Mouse (Mus musculus) heart, postnatal 36 days (tissue): ENCODE results near the gene Egfl8. TPM values are rescaled to one million over a fixed set of nuclear protein-coding genes. Genes with fewer than 3 reads are reported as not detected.
A peak's percentile ranks its signal among the peaks of the same experiment; 100 is the strongest.

Experiments used
- DNase-seq, 2 experiments: peaks; one replicate each; pipeline ENCODE4 v3.0.0; 2021 to 2022
- intact Hi-C: fragments of 180-260 bp; cut with DNase I; formaldehyde crosslinking; loops from one replicate; pipeline ENCODE4 v1.15.1; 2025
- total RNA-seq, 2 experiments: library from RNA; stranded (reverse); gene quantifications; 2 replicates each; pipeline ENCODE4 v1.2.3; 2021

Gene Egfl8
- 1 to 10 TPM; 1.5 to 2.5 TPM for total RNA-seq

GRCm38 (mm10) chr17:34615871-34616270 lies at the start of gene Egfl8:
Gene Egfl8 (minus strand): TSS chr17:34615971.
- intact Hi-C loops, result no loop called here

DNA sequence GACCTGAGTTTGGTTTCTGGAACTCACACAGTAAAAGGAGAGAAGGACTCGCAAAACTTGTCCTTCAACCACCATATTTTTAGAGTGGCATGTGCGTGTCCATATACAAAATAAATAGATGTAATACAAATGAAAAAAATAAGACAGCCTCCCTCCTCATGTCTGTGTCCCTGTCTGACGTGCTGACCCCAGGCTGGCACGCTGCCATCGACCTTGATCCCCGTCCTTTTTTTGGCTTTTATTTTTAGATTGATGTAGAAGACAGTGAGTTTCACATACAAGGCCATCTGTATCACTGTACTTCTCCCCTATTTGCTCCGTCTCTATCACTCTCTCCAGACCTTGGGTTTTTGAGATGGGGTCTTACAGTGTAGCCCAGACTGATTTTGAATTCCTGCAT lies 48.7 kb upstream of the Egfl8 start:
- DNase-seq, result no peak
- intact Hi-C loops, result no loop called here

More at GRCm38 (mm10) chr17:34615871-34616270, at the start of gene Egfl8:
- no peak for DNase-seq

- intact Hi-C loops, result no loop called here
- no peak for DNase-seq
Measured at GRCm38 (mm10) chr17:34663558-34663957, 47.8 kb upstream of the Egfl8 start.

DNA sequence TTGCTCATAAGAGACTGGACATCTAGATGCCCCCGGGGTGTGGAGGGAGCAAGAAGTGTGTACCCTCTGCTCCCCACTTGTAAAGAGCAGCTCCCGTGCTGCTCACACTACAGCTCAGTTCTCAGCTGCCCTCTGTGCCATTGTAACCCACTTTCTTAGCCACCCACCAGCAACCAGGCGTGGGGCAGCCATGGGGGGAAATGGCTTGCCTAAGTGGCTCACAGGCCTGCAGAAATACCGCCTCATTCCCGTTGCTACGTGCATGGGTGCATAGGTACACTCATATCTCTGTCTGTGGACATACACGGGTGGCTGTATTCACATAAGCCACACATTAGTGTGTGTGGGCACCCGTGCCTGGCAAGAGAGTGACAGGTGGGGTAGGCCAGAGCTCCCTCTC lies 47.2 kb upstream of the Egfl8 start:
- DNase-seq, result no peak
- intact Hi-C loops, result no loop called here

DNA sequence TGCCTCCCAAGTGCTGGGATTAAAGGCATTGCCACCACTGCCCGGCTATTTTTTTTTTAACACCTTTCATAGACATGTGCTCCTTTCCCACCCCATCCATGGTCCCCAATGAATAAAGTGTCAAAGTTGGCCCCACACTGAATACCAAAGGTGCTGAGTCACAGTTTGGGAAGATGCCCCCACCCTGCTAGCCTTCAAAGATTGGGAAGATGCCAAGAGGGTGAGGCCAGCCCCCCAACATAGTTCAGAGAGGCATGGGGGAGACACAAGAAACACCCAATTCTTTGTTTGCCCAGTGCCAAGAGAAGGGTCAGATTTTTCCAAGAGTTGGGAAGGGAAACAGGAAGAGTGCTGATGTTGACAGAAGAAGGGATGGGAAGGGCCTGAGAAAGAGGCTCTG lies 46.7 kb upstream of the Egfl8 start:
- no peak for DNase-seq
- intact Hi-C loops, result no loop called here

GRCm38 (mm10) chr17:34661121-34661591 lies 45.4 kb upstream of the Egfl8 start:
- intact Hi-C loops, result no loop called here
- peak; percentile 68 to 75 for DNase-seq

DNA sequence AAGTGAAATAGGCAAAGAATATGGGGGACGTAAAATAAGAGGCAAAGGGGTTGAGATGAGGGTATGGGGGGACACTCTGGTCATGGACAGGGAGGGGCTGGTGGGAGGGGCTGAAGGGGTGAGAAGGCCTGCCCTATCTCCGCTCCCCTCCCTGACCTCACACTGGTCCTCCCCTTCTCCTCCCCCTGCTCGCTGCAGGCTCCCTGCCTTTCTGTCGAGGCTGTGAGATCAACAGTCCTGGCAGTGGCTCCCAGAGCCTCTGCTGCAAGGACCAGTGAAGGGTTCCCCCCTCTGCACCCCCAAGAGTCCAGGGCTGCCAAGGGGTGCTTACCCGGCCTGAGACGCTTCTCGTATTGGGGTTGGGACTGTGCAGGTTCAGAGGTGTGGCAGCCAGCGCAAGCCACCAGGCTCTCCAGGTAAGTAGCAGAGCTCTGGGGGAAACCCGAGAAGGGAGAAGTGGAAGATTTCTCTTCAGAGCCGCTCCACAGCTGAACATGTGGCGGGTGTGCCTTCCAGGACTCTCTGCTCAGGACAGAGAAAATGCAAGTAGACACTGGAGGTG lies 44.6 kb upstream of the Egfl8 start:
- intact Hi-C loops, result no loop called here
- DNase-seq, result peak in 1 of 2 experiments; percentile 53

DNA sequence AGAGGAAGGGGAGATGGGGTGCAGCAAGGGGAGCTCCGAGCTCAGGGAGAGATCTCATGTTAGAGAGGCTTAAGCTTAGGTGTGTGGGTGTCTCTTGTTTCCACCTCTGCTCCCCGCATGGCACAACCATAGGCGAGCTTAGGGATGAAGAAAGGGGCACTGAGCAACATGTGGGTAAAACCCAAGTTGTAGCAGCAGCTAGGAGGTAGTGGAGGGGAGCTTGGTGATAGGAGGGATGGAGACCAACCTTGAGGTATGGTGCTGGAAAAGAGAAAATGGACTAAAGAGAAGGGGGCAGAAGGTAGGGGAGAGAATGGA lies 44.1 kb upstream of the Egfl8 start:
- intact Hi-C loops, result loop anchor here (5.0 kb wide), 1 partner anchor 177 kb away; the partner anchor contains the start of genes Dxo and Stk19
- no peak for DNase-seq

DNA sequence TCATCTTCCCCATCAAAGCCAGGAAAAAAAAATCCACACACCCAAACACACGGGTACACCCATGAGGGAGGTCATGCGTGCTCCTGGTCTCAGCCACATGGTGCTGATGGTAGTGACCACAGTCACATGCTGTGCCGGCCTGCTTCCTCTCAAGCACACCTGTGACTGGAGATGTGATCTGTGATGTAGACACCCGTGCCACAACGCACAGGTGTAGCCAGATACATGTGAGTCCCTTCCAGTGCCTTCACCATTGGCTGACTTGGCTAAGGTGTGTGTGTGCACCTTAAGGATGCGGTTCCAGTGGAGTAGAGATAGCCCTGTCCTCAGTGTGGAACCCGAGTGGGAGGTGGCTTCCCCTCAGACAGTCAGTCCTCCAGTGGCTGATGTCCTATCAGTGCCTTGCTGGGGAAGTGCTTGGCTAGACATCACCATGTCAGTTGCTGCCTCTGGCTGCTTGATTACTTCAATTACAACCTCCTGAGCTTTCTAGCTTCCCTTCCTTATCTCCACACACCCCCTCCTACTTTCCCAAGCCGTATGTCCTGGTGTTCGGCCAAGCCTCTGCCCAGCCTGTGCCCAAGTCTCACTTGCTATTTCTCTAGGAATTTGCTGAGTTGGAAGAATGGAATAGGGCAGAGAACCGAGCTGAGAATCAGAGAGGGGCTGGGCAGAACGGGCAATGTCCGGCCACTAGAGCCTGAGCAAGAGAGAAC lies 43.6 kb upstream of the Egfl8 start:
- intact Hi-C loops, result loop anchor here (5.0 kb wide), 1 partner anchor 178 kb away; the partner anchor contains the start of genes Dxo and Stk19
- DNase-seq, result no peak

DNA sequence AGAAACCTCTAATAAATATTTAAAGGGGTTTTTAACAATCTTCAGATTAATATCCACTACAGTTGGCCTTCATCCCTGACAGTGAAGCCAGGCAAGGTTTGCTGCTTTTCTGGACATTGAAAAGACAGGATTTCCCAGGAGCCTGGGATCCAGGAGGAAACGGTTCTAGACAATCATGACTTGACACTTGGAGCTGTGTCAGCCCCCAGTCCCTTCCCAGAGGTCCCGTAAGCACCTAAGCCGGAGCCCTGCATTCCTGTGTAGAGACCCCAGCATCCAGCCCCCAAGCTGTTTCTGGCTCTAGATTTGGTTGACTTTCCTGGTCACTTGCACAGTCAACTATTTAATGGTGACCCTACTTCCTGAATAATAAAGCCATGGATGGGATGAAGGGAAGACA lies 42.8 kb upstream of the Egfl8 start:
- intact Hi-C loops, result loop anchor here (5.0 kb wide), 1 partner anchor 179 kb away; the partner anchor contains the start of genes Dxo and Stk19

GRCm38 (mm10) chr17:34658145-34658544 lies 42.4 kb upstream of the Egfl8 start:
- intact Hi-C loops, result loop anchor here (5.0 kb wide), 1 partner anchor 179 kb away; the partner anchor contains the start of genes Dxo and Stk19
- DNase-seq, result no peak

More for the DNA sequence above, 42.8 kb upstream of the Egfl8 start:
- DNase-seq, result no peak

DNA sequence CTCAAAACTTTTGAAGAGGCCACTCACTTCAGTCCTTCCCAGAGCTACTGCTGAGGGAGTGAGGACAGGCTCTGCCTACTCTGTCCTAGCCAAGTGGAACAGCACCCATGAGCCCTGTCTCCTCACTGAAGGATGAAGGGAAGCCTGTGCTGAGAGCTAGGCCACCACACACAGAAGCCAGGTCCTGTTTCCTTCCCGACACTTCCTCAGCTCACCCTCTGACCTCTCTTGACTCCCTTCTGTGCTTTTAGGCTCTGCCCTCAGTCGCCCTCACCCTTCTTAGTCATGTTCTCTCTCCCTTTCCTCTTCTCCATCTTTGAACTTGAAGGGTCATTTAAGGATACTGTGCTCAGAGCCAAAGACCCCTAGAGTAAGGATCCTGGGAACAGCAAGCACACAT lies 41.5 kb upstream of the Egfl8 start:
- intact Hi-C loops, result loop anchor here (5.0 kb wide), 1 partner anchor 180 kb away; the partner anchor contains the start of genes Dxo and Stk19
- DNase-seq, result no peak

- DNase-seq, result peak in 1 of 2 experiments; percentile 54
- intact Hi-C loops, result loop anchor here (5.0 kb wide), 1 partner anchor 181 kb away; the partner anchor contains the start of genes Dxo and Stk19
Measured at GRCm38 (mm10) chr17:34656666-34657065, 40.9 kb upstream of the Egfl8 start.

- intact Hi-C loops, result loop anchor here (1.0 to 5.0 kb wide), 2 partner anchors 26 to 182 kb away; partner anchors contain the start of genes Dxo and Stk19
Measured at GRCm38 (mm10) chr17:34655581-34655991, 39.8 kb upstream of the Egfl8 start.

DNA sequence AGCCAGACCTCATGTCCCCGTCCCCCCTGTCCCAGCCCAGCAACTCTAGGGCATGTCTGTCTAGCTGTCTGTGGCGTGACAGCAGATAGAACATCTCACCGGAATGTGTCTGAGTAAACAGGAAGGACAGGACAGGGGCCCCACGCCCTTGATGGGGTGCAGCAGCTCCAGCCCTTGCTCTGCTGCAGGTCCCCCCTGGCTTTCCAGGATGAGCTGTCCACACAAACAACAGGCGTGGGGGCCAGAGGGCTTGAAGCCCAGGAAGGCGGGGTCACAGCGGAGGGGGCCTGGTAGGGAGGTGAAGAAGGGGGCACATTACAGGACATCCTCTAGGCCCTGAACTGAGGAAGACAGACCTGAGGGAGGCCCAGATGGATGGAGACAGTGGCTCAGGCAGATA lies 39.4 kb upstream of the Egfl8 start:
- intact Hi-C loops, result loop anchor here (1.0 to 5.0 kb wide), 2 partner anchors 26 to 182 kb away; partner anchors contain the start of genes Dxo and Stk19
- DNase-seq, result peak in 1 of 2 experiments; percentile 71

More at GRCm38 (mm10) chr17:34655581-34655991, 39.8 kb upstream of the Egfl8 start:
- peak; percentile 89 to 92 for DNase-seq

DNA sequence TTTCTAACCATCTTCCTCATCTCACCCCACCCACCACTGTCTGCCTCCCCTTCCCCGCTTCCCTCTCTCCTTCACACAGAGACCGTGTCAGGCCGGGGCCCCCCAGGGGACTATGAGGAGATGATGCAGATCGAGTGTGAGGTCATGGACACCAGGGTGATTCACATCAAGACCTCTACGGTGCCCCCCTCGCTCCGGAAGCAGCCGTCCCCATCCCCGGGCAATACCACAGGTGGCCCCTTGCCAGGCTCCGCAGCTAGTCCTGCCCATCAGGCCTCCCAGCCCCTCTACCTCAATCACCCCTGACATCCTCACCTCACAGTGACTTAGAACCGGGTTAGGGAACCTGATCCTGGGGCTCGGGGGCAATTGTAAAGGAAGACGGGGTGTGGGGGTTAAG lies 38.6 kb upstream of the Egfl8 start:
- no peak for DNase-seq
- intact Hi-C loops, result loop anchor here (1.0 to 5.0 kb wide), 2 partner anchors 59 to 158 kb away; no protein-coding TSS in a partner anchor

DNA sequence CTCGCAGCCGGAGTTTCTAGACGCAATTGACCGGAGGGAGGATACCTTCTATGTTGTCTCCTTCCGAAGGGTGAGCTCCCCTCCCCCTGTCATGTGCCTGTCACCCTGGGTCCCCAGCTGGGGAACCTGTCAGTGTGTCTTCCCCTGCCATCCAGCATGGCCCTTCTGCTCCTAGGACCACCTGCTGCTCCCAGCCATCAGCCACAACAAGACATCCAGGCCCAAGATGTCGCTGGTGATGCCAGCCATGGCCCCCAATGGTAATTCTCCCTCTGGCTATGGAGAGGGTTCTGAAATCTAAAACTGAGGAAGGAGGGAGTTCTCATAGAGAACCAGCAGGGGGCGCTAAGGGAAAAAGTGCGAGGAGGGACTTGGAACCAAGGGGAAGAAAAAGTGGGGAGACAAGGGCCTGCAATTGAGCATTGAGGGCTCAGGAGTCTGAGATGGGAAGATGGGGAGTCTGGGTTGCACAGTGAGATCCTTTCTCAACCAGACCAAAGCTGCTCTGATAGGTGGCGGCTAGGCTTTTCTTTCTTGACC lies 38.0 kb upstream of the Egfl8 start:
- intact Hi-C loops, result loop anchor here (1.0 to 5.0 kb wide), 2 partner anchors 59 to 158 kb away; no protein-coding TSS in a partner anchor

GRCm38 (mm10) chr17:34652985-34653384 lies 37.2 kb upstream of the Egfl8 start:
- intact Hi-C loops, result loop anchor here (5.0 kb wide), 1 partner anchor 159 kb away; no protein-coding TSS in a partner anchor
- no peak for DNase-seq

More for the DNA sequence above, 38.0 kb upstream of the Egfl8 start:
- DNase-seq, result peak; percentile 74 to 79

DNA sequence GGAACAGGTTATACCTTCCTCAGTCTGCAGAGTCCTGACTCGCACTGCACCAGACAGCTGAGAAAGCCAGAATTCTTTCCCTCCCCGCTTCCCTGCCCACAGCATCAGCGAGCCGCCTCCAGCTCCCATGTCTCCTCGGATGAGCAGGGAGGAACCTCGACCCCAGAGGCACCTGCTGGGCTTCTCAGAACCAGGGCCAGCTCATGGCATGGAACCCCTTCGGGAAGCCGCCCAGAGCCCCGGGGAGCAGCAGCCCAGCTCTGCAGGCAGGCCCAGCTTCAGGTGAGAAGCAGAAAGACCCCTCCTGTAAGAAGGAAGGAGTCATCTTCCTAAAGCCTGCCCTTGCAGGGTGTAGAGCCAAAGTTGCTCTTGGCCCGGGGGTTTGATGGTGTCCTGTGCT lies 36.8 kb upstream of the Egfl8 start:
- intact Hi-C loops, result loop anchor here (5.0 kb wide), 1 partner anchor 160 kb away; no protein-coding TSS in a partner anchor
- DNase-seq, result no peak

DNA sequence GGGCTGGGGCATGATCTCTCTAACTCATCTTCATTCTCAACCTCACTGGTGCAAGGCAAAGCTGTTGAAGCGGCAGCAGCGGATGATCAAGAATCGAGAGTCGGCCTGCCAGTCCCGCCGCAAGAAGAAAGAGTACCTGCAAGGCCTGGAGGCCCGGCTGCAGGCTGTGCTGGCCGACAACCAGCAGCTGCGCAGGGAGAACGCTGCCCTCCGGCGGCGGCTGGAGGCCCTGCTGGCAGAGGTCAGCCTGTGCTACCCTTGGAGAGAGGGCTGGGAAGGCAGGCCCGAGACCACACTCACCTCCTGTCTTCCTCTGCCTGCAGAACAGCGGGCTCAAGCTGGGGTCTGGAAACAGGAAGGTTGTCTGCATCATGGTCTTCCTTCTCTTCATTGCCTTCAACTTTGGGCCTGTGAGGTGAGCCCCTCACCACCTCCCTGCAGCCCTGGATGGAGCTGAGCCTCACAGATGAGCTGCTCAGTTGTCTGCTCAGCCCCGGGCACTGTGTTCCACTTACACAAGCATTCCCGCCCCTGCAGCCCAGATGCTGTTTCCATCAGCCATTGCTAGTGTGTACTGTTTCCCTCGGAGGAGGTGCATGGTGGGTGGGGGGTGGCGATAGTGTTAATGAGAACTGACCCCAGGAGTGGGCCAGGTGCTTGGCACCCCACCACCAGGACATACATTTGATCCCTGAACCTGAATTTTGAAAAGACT lies 35.9 kb upstream of the Egfl8 start:
- DNase-seq, result no peak
- intact Hi-C loops, result loop anchor here (5.0 kb wide), 1 partner anchor 161 kb away; no protein-coding TSS in a partner anchor
